Mouse (Mus musculus) CH12F3 (cell line): ENCODE data around the gene Calm1.
"Not testable (repeated sequence)": the region's sequence is repeated elsewhere in the genome, so short reads cannot be mapped to it uniquely, and the experiment has no call there.

Experiments used
- in situ Hi-C: fragments of 300-500 bp; cut with MboI; formaldehyde crosslinking; loops from 2 replicates; pipeline ENCODE4 v1.14.3; 2020; ENCODE audit warnings: low sequenced_read_pairs

The Calm1 gene

DNA sequence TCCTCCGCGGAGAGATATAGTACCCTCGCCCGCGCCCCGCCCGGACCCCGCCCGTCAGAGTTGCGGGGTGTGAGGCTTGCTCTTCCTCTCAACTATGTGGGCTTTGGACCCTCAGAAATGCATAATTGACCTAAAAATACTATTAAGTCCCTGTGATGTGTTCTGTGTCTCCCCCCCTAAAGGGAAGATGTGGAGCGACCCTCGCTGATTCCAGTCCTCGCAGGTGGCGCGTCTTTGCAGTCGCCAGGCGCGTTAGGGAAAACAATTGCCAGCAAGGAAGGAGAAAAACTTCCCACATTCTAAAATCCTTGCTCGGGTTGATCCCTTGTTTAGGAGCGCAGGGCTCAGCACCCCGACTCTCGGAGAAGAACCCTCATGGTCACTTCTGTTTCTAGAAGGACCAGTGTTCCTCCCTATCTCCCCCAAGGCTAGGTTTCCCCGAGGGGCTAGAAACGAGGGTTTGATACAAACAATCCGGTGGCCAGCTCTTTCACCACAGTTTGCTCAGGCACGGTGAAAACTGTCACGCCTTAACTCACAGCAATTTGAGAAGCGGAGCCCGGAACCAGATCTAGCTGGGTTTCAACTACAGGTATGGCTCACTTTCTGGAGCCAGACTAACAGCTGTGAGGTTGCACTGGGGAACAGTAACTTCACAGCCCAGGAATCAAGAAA lies 11.3 kb upstream of the Calm1 start:
- in situ Hi-C loops = loop anchor here (25.0 kb wide), 2 partner anchors 299 to 849 kb away; partner anchors contain the start of gene Ccdc88c

DNA sequence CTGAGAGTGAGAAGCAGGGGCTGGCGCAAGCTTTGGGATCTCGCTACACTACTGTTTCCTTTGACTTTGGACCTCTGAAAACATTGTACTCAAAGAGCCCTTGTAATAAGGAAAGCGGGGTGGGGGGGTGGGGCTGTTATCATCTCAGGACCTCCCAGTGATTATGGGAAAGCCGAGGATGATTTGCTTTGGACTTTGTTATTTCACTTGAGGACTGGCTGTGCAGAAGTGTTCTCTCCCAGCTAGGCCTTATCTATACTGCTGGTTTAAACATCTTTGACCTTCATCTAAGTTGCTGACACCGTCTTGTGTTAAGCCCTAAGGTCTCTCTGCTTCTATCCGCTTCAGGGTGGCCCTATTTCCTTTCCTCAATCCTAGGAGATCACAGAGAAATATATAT lies 8.4 kb upstream of the Calm1 start:
- in situ Hi-C loops = loop anchor here (25.0 kb wide), 2 partner anchors 296 to 846 kb away; partner anchors contain the start of gene Ccdc88c

DNA sequence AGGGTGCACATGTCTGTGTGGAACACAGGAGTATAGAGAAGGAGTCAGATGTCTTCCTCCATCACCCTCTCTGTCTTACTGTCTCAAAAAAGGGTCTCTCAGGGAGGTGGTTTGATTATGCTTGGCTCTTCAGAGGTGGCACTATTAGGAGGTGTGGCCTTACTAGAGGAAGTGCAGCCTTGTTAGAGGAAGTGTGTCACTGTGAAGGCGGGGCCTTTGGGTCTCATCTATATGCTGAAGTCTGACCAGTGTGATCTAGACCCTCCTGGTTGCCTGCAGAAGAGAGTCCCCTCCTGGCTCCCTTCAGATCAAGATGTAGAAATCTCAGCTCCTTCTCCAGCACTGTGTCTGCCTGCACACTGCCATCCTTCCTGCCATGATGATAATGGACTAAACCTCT lies 5.1 kb upstream of the Calm1 start:
- in situ Hi-C loops = loop anchor here (25.0 kb wide), 2 partner anchors 293 to 843 kb away; partner anchors contain the start of gene Ccdc88c

DNA sequence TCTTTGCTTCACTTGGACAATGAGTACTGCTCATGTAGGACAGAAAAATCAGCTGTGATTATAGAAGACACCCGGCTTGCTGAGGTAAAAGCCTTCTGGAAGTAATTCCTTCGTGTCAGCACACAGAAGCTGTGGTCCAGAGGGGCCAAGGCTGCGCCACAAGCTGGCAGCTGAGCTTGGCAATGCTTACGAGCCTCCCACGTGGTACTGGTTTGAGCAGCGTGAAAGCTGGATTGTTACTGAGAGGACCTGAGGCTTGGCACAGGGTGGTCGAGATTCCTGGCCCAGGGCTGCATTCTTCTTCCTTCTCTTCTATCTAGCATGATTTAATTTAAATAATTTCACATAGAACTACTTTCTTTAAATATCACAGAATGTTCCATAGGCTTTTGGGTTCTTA lies 2.4 kb upstream of the Calm1 start:
- in situ Hi-C loops = loop anchor here (25.0 kb wide), 2 partner anchors 291 to 841 kb away; partner anchors contain the start of gene Ccdc88c

DNA sequence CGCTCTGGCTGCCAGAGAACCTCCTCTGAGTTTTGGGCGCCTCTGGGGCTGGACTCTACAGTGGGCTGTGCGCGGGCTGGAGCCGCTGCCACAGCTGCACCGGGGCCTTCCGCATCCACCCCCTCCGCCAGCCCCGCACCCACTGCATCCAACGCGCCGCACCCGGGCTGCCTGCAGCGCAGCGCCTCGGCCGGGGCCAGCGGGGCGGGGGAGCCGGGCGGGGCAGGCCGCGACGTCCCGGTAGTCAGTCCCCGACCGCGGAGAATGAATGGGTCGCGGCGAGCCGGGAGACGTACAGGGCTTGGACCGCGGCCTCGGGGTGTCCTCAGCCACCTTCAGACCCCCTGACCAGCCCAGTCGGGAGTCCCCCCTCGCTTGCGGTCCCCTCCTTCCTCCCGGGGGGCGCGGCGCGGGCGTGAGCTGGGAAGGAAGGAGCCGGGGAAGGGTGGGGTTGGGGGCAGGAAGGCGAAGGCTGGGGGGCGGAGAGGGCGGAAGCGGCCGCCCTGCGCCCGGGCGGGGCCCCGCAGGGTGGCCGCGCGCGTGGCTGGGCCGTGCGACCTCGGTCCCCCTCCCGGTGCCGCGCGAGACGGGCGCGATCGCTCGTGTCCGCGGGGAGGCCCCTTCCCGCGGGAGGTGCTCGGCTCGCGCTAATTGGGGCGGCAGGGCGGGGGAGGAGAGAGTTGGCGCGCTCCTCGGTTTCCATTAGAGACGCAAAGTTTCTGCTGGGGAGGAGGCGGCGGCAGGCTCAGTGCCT lies 833 bp downstream of the Calm1 start:
- in situ Hi-C loops = loop anchor here (25.0 kb wide), 2 partner anchors 287 to 837 kb away; partner anchors contain the start of gene Ccdc88c

DNA sequence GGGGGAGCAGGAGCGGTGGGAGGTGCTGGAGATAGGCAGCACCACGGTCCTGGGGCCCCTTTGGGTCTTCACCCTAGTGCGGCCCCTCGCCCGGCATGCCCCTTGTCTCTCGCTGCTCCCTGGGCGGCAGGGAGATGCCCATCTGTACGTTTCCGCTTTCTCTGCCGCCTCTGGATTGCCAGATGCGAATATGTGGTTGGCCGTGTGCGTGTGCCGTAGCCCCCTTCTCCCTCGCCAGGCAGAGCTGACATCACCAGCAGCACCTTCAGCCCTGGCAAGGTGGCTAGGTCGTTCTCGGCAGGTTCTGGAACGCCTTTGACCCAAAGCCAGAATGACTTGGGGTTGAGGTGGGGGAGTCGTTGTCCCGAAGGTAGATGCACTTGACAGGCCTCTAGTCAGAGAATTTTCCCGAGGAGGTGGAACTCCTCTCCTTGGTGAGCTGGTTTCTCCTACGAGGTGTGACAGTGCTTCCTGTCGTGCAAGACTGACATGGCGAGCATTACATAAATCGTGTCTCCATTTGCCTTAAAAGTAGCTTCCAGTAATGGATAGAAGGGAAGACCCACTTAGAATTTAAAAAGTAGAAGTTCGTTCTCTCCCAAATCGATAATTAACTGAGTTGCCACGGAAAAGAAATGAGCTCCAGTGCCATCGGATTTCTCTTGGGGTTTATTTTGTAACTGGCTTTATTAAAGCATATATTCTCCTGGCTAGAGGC lies 1.6 kb downstream of the Calm1 start:
- in situ Hi-C loops = no loop called here

DNA sequence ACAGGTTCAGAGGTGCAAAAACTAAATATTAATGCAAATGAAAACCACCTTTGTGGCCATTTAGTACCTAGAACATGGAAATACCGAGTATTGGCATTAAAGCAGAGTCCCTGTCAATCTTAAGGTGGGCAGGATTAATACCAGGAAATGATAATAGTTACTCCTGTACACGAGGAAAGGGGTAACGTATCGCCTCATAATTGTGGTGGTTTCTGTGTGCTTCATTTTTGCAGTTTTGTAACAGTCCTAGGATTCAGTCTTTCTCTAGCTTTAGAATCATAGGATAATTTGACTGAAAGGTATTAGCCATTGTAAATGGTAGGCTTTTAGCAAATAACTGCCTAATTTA lies 2.1 kb downstream of the Calm1 start:
- in situ Hi-C loops = no loop called here

DNA sequence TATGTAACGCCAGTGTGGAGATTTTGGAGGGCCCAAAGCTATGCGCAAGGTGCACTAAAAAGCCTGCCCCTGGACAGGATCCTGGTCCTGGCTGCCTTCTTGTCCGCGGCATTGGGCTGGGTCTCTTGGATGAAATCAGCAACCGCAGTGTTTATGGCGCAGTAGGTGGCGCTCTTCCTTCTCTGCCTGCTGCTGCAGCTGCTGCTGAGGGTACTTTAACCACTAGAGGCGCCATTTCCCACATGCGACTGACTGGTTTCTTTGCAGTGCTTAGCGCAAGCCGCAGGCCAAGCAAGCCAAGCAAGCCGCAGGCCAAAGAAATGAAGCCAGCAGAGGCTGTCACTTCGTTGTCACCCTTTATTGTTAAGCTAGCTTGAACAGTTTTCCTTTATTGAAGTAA lies 2.6 kb downstream of the Calm1 start:
- in situ Hi-C loops = no loop called here

DNA sequence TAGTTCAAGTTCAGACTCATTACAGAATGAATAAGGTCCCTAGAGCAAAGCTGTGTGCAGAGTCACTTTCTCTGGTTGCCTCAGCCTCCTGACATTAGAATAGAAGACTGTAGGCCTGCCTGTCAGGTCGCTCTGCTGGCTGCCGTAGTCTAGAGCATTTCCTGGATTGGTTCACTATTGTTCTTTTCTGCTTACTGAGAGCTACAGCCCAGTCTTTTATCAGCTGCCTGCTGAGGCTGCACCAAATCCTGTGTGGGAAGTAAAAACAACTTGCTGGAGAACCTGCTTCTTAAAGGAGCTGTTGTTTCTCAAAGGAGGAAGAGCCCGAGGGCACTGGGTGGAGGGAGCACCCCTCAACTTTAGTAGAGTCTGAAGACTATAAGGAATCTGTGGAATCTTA lies 4.5 kb downstream of the Calm1 start:
- in situ Hi-C loops = no loop called here

DNA sequence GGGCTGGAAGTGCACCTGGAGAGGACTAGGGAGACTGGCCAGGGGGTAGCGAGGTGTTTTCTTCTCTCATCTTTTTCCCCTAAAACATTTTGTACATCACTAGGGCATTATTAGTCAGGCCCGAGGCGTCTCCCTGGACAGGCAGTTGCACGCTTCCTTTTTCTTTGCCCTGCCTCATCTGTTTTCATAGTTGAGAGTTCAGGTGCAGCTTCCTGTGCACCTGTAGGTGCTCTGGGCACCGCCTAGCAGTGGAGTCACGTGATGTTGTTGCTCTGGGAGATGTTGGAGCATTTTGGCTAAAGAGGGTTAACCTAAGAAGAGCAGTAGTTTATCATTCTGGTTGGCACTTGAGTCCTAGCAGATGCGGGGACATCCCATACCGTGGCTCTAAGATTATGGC lies 5.9 kb downstream of the Calm1 start:
- in situ Hi-C loops = no loop called here

DNA sequence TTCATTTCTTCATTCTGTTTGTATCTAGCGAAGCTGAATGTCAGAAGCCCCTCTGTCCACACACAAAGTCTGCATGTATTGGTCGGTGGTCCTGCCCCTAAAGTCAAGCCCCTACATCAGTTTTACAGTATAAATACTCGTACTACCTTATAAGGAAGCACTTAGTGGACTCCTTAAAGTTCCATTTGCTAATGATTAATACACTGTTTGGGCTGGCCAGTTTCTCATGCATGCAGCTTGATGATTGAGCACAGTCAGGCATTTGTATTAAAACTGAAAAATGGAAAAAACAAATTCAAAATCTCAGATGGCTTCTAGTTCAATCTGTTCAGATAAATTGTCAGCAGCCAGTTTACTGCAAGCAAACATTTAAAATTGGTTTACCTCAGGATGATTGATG lies 7.3 kb downstream of the Calm1 start:
- in situ Hi-C loops = no loop called here

DNA sequence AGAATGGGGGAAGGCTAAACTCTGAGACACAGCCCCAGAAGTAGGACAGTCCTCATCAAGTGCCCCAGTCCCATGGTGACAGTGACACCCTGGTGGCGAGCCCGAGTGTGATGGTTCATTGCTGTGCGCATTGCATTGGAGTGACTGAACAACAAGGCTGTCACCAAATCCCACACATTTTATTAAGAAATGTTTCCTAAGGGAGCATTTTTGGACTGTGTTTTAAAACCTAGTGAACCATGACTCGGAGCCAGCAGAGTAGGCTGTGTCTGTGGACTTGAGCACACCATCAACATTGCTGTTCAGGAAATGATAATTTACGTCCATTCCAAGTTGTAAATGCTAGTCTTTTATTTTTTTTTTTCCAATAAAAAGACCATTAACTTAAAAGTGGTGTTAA lies 7.7 kb downstream of the Calm1 start:
- in situ Hi-C loops = no loop called here

DNA sequence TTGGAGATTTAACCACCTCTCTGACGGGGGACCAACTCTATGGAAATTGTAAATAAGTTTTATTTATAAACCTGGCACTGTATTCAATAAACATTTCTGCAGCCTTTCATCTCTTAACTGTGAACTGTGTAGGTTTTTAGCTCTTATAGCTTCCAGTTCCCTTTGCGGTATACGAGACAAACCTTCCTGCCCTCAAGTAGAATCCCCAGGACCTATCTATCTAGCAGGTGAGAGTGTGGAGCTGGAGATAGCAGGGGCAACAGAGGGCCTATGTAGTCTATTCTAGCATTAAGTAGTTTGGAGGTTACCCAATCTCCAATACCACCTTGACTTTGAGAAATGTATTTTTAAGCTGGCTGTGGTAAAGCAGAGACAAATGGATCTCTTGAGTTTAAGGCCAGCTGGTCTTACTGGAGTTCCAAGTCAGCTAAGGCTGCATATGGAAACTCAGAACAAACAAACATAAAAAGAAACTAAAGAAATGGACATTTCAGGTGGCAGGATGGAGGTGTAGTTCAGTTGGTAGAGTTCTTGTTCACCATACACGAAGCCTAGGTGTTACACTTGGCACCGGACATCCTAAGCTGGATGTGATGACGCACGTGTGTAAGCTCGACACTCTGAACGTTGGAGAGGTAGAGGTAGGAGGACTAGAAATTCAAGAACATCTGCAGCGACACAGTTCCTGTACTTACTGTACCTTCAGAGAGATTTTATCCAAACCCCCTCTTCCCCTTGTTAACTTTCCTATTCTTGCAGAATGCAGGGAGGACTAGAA lies 10.7 kb downstream of the Calm1 start:
- in situ Hi-C loops = no loop called here

DNA sequence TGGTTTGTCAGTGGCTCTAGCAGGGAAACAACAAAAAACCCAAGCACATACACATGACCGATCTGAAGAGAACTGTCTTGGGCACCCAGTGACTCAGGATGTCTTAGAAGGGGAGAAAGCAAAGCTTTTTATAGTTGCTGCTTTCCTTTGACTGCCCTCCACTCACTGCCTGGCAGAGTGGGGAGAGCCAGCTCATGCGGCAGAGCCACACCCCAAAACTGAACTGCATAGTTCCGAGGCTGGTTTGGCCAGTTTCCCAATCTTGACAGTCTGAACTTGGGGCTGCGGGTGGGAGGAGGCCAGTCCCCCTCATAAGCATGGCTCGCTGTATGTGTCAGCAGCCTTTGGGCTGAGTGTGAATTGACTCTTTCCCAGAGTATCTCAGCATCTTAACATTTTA lies 11.7 kb downstream of the Calm1 start:
- in situ Hi-C loops = no loop called here

DNA sequence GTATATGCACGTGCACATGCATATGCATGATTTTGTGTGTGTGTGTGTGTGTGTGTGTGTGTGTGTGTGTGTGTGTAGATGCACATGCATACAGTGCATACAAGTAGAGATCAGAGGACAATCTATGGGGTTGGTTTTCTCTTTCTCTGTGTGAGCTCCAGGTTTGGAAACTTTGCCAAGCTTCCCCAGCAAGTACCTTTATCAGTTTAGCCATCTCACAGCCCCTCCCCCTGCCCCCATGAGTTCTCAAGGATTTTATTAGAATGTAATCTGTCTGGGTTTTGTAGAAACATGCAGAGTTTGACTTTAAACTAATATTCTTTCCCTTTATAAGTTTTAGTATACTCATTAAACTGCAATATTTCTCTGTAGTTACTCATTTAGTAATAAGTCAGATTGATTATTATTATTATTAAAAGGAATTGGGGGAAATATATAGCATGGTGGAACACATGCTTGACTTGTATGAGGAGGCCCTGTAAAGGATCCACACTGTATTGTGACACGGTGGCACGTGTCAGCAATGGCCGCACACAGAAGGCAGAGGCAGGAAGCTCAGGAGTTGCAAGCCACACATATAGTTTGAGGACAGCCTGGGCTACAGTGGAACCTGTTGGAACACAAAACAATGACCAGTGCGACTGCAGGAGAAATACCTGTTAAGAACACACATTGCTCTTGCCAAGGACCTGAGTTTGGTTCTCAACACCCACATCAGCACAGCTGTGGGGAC lies 12.4 kb downstream of the Calm1 start:
- in situ Hi-C loops = no loop called here

DNA sequence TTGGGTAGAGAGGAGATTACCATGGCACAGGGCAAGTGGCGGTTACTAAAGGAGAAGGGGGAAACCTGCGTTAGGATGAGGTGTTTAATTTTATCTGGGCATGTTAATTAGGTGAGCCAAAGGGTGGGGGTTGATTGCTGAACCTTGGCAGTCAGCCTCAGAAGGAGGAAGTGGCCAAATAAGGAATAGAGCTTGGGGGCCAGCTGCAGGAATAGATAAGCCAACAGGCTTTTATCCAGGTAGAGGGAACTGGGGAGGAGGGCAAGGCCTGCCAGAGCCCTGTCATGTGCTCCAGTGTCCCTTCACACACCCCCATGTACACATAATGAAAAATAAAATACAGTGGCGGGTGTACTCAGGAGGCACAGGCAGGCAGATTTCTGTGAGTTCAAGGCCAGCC lies 13.2 kb downstream of the Calm1 start:
- in situ Hi-C loops = no loop called here

DNA sequence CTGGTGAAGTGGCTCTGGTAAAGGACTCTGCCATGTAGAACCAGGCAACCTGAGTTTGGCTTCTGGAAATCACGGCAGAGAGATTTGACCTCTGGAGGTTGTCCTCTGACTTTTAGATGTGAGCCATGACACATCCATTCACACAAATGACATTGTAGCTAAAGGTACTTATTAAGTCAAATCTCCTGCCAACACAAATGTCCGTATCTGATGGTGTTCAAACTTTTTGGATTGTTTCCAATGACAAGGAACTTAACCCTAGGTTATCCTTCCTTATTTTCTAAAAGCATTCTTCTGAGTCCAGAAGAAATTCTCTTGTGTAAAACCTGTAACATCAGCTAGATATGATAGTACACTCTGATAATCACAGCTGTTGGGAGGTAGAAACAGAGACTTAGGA lies 13.9 kb downstream of the Calm1 start:
- in situ Hi-C loops = no loop called here

DNA sequence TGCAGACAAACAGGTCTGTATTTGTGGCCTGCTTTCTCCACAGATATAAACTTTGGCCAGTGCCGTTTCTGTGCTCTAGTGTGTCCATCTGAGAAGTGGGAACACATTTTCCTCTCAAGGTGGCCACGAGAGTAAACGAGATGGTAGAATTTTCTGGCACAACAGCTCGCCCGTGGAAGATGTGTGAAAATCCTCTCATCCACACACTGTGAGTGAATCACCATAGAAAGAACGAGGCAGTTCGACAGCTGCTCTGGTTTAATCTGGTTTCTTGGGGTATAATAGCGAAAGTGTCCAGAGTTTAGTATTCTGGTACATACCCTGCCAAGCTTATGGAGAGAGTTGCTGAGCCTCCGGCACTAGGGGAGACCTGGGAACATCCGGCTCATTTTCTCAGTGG lies 14.9 kb downstream of the Calm1 start:
- in situ Hi-C loops = no loop called here

DNA sequence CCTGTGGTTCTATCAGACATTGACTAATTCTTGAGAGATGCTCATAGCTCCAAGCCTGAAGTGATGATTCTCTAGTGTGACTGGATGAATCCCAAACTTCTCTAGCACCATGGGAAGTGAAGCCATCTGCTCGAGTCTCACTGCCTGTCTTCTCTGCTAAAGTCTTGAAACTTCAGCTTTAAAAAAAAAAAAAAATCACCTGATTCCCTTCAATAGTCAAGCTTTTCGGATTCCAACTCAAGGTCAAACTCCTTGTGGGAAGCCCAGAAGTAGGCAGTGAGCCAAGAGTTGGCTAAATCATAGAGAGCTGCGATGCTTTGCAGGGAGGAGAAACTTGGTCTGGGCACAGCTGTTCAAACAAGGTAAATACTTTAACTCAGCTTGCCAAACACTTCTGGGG lies 15.5 kb downstream of the Calm1 start:
- in situ Hi-C loops = no loop called here

DNA sequence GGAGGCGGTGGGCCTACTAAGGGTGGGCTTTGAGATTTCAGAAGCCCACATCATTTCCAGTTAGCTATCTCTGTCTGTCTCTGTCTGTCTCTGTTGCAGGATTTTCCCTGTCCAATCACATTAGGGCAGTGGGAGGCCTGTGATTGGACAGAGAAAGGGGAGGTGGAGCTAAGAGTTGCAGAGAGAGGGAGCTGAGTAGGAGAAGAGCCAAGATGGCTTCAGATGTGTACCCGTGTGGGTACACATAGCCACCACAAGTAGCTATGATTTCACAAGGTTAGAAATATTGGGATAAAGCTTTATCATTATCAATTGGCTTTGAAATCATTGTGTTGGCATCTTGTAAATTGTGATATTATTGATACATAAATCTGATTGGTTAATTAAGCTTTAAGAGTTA lies 17.9 kb downstream of the Calm1 start:
- in situ Hi-C loops = not testable (repeated sequence)
